Mouse (Mus musculus) C2C12 (cell line): Measurements from ENCODE around the gene Lcorl. TPM values are rescaled to one million over a fixed set of nuclear protein-coding genes. Genes with fewer than 3 reads are reported as not detected.

ENCODE experiments used
- H3K27me3 ChIP-seq: one replicate; pipeline ENCODE4 v1.6.1; 2011; ENCODE audit not compliant: control insufficient read depth, insufficient read depth, insufficient read length
- H3K36me3 ChIP-seq: one replicate; pipeline ENCODE4 v1.6.1; 2011; ENCODE audit not compliant: control insufficient read depth, insufficient read depth
- H3K4me3 ChIP-seq: one replicate; pipeline ENCODE4 v1.5.1; 2011; ENCODE audit warnings: mild to moderate bottlenecking, control low read depth; ENCODE audit not compliant: poor library complexity, insufficient read depth, severe bottlenecking
- H3K79me2 ChIP-seq: one replicate; pipeline ENCODE4 v1.6.1; 2011; ENCODE audit not compliant: control insufficient read depth, insufficient read depth
- H3K79me3 ChIP-seq: one replicate; pipeline ENCODE4 v1.6.1; 2011; ENCODE audit warnings: low read depth, control low read depth
- H3ac ChIP-seq: one replicate; pipeline ENCODE3; 2011; ENCODE audit warnings: low read depth; ENCODE audit not compliant: control insufficient read depth, insufficient read length
- CEBPB ChIP-seq: IDR thresholded peaks from one replicate; pipeline ENCODE4 v1.6.1; 2011; ENCODE audit warnings: low read depth, mild to moderate bottlenecking, control low read depth, moderate library complexity
- CTCF ChIP-seq: IDR thresholded peaks from one replicate; pipeline ENCODE4 v1.5.1; 2011; ENCODE audit not compliant: control insufficient read depth, insufficient read depth, insufficient read length
- FOSL1 ChIP-seq: IDR thresholded peaks from one replicate; pipeline ENCODE4 v1.8.0; 2011; ENCODE audit warnings: mild to moderate bottlenecking, low read length; ENCODE audit not compliant: poor library complexity, insufficient read depth, severe bottlenecking
- MAX ChIP-seq: IDR thresholded peaks from one replicate; pipeline ENCODE4 v1.6.1; 2011; ENCODE audit warnings: mild to moderate bottlenecking, control low read depth
- MYOD1 ChIP-seq: IDR thresholded peaks from one replicate; pipeline ENCODE4 v1.6.1; 2011; ENCODE audit warnings: low read depth; ENCODE audit not compliant: control insufficient read depth, insufficient read length
- MYOG ChIP-seq: IDR thresholded peaks from one replicate; pipeline ENCODE4 v1.6.1; 2011; ENCODE audit not compliant: control insufficient read depth, insufficient read length; ENCODE audit errors: extremely low read depth
- USF1 ChIP-seq: IDR thresholded peaks from one replicate; pipeline ENCODE4 v1.6.1; 2011; ENCODE audit warnings: low read depth, mild to moderate bottlenecking, control low read depth, moderate library complexity
- polyA plus RNA-seq: library from polyadenylated mRNA; unstranded; fragments of >200 nt; fragmentation: generic; extraction: Trizol; gene quantifications from one replicate; pipeline ENCODE4 v1.2.1, GENCODE M21; 2012; ENCODE audit warnings: missing spikeins

Gene Lcorl
- polyA plus RNA-seq, 1 experiment = 1.2 TPM

GRCm38 (mm10) chr5:45651026-45651703 is 206.2 kb downstream of the Lcorl start:
- no peak for TF ChIP-seq CEBPB
- no peak for TF ChIP-seq USF1
- TF ChIP-seq MYOG = no peak
- no peak for TF ChIP-seq MAX
- no peak for TF ChIP-seq CTCF
- no peak for TF ChIP-seq FOSL1
- TF ChIP-seq MYOD1 = no peak

More at GRCm38 (mm10) chr5:45651026-45651703, 206.2 kb downstream of the Lcorl start:
- Histone ChIP-seq H3K27me3 (no peaks in the 10 kb centered on the region), H3K4me3 (no peak overlapping the region), H3ac (no peak overlapping the region), H3K36me3 (no peaks in the 10 kb centered on the region), H3K79me2 (no peaks in the 10 kb centered on the region), H3K79me3 (no peaks in the 10 kb centered on the region)

Other genes with a start within 250 kb of the Lcorl start
- gene Fam184b, start 218.0 kb downstream of the Lcorl start, polyA plus RNA-seq = 0.01 TPM
- 11.2 TPM for gene Ncapg, start 187.7 kb downstream of the Lcorl start, polyA plus RNA-seq